ENCODE assay signal across 16 mouse cellular contexts in the genomic region with DNA sequence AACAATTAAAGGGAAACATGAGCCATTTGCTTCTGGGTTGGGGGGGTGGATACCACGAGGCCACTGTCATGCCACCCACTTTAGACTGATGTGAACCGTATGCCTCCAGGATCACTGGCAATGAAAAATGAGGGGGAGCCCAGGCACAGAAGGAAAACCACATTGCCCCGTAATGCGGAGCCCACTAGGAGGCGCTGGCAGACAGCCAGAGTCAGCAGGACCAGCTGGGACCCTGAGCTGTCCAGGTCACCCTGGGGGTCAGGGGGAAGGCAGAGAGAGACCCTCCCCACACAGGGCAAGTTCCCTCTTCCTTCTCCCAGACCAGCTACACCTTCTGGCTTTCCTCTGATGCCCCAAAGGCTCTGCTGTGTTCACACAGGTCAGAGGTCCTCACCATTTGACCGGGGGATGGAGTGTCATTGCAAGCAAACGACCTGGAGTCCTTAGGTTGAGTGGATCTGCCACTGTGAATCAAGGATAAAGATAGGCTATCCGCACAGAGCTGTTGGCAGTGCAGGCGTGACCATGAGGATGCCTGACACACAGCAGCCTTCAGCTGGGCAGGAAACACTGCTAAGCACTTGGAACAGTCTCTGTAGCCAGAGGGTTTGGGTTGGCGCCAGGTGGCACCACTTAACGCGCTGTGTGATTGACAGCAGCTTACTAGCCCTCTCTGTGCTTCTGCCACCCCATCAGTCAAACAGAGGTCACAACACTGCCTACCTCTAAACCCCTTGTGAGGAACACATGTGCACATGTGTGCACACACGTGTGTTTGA.
DNase-seq lines count a peak whose midpoint lies in the region; ATAC-seq and TF ChIP-seq lines count a peak whose summit lies in the region.
"Had no signal": no experiment of that assay in that cellular context is flagged by ENCODE, and none has a peak within 500 bp of the region (broad histone marks: within the 10 kb centered on the region; RNA-seq: fewer than 3 reads in every experiment).

No protein-coding gene starts in this region.

- TF ChIP-seq POLR2A in small intestine, adult 2 months (IDR thresholded peaks at IDR 0.05; ENCODE audit: low read depth, low read length): no peak

- no peak overlapping the region for H3K4me2 ChIP-seq in intestine, postnatal 0 days (replicated peaks; ENCODE audit: low read depth)
- H3K4me2 ChIP-seq in intestine, embryonic 16.5 days (ENCODE audit: low read depth, low read length): no peak overlapping the region
- no peak overlapping the region for H3K4me2 ChIP-seq in neural tube, embryonic 12.5 days (replicated peaks)
- no peak overlapping the region for H3K4me2 ChIP-seq in forebrain, embryonic 14.5 days (ENCODE audit: low read length)
- no peak overlapping the region for H3K4me2 ChIP-seq in kidney, embryonic 14.5 days (replicated peaks; ENCODE audit: low read depth, low read length)
- H3K4me2 ChIP-seq: embryonic facial prominence, embryonic 15.5 days; liver, embryonic 15.5 days; midbrain, embryonic 15.5 days had no signal

- ATAC-seq in intestine, postnatal 0 days: no peak
- no peak for ATAC-seq in intestine, embryonic 16.5 days
- ATAC-seq in neural tube, embryonic 12.5 days (ENCODE audit: low FRiP score, low read depth): 0 out of 2 replicates have a peak, but pooled peaks have one; percentile 12
- peak; percentile 58 for ATAC-seq in forebrain, embryonic 14.5 days
- no peak for ATAC-seq in kidney, embryonic 14.5 days (ENCODE audit: low FRiP score, low TSS enrichment)
- ATAC-seq: midbrain, embryonic 15.5 days had no signal

- H3K27me3 ChIP-seq in intestine, postnatal 0 days (replicated peaks; ENCODE audit: control insufficient read depth, insufficient read depth, low read length): no peaks in the 10 kb centered on the region
- no peaks in the 10 kb centered on the region for H3K27me3 ChIP-seq in intestine, embryonic 16.5 days (replicated peaks; ENCODE audit: control insufficient read depth, insufficient read depth, low read length)
- H3K27me3 ChIP-seq in neural tube, embryonic 12.5 days (replicated peaks): no peaks in the 10 kb centered on the region
- no peaks in the 10 kb centered on the region for H3K27me3 ChIP-seq in forebrain, embryonic 14.5 days (replicated peaks; ENCODE audit: control insufficient read depth, insufficient read depth, low read length)
- H3K27me3 ChIP-seq in small intestine, adult 2 months (ENCODE audit: control insufficient read depth, insufficient read depth, low read length): no peaks in the 10 kb centered on the region
- H3K27me3 ChIP-seq in kidney, embryonic 14.5 days (ENCODE audit: control insufficient read depth, insufficient read depth, low read length): no peaks in the 10 kb centered on the region
- H3K27me3 ChIP-seq: embryonic facial prominence, embryonic 15.5 days; liver, embryonic 15.5 days; midbrain, embryonic 15.5 days had no signal

- H3K4me3 ChIP-seq in intestine, postnatal 0 days (ENCODE audit: low read depth, low read length): no peak overlapping the region
- H3K4me3 ChIP-seq in intestine, embryonic 16.5 days (ENCODE audit: low read length): no peak overlapping the region
- H3K4me3 ChIP-seq in neural tube, embryonic 12.5 days: no peak overlapping the region
- H3K4me3 ChIP-seq in forebrain, embryonic 14.5 days (ENCODE audit: low read depth, low read length): no peak overlapping the region
- no peak overlapping the region for H3K4me3 ChIP-seq in small intestine, adult 2 months (ENCODE audit: low read depth, low read length)
- no peak overlapping the region for H3K4me3 ChIP-seq in kidney, embryonic 14.5 days (ENCODE audit: low read length)
- H3K4me3 ChIP-seq: embryonic facial prominence, embryonic 15.5 days; liver, embryonic 15.5 days; midbrain, embryonic 15.5 days had no signal

- 79% methylated on average over 13 of the region's 13 CpGs for WGBS in intestine, postnatal 0 days
- 72% methylated on average over 13 of the region's 13 CpGs for WGBS in intestine, embryonic 16.5 days
- 60% methylated on average over 13 of the region's 13 CpGs for WGBS in neural tube, embryonic 12.5 days
- 48% methylated on average over 13 of the region's 13 CpGs for WGBS in forebrain, embryonic 14.5 days
- WGBS in small intestine, adult 2 months: 64% methylated on average over 13 of the region's 13 CpGs
- 69% methylated on average over 13 of the region's 13 CpGs for WGBS in kidney, embryonic 14.5 days

- no peaks in the 10 kb centered on the region for H3K36me3 ChIP-seq in intestine, postnatal 0 days (ENCODE audit: control insufficient read depth, insufficient read depth)
- H3K36me3 ChIP-seq in intestine, embryonic 16.5 days (ENCODE audit: control insufficient read depth, insufficient read depth, low read length): no peaks in the 10 kb centered on the region
- no peaks in the 10 kb centered on the region for H3K36me3 ChIP-seq in neural tube, embryonic 12.5 days
- H3K36me3 ChIP-seq in forebrain, embryonic 14.5 days (ENCODE audit: control insufficient read depth, insufficient read depth, low read length): no peaks in the 10 kb centered on the region
- H3K36me3 ChIP-seq in small intestine, adult 2 months (ENCODE audit: control insufficient read depth, insufficient read depth, low read length): no peaks in the 10 kb centered on the region
- H3K36me3 ChIP-seq in kidney, embryonic 14.5 days (ENCODE audit: control insufficient read depth, insufficient read depth, low read length): no peaks in the 10 kb centered on the region
- H3K36me3 ChIP-seq: embryonic facial prominence, embryonic 15.5 days; liver, embryonic 15.5 days; midbrain, embryonic 15.5 days had no signal

- H3K27ac ChIP-seq in intestine, postnatal 0 days (ENCODE audit: low read depth, low read length): no peak overlapping the region
- H3K27ac ChIP-seq in intestine, embryonic 16.5 days (ENCODE audit: low read length): no peak overlapping the region
- H3K27ac ChIP-seq in neural tube, embryonic 12.5 days: no peak overlapping the region
- peak overlapping the region; percentile 63; the same call in 1 of the 2 replicates for H3K27ac ChIP-seq in forebrain, embryonic 14.5 days (ENCODE audit: low read depth, low read length)
- H3K27ac ChIP-seq in small intestine, adult 2 months (ENCODE audit: insufficient read depth, low read depth, low read length): no peak overlapping the region
- no peak overlapping the region for H3K27ac ChIP-seq in kidney, embryonic 14.5 days (ENCODE audit: low read depth, low read length)
- H3K27ac ChIP-seq: embryonic facial prominence, embryonic 15.5 days; liver, embryonic 15.5 days; midbrain, embryonic 15.5 days had no signal

- H3K4me1 ChIP-seq in intestine, postnatal 0 days (replicated peaks; ENCODE audit: control insufficient read depth, insufficient read depth, low read length): no peaks in the 10 kb centered on the region
- H3K4me1 ChIP-seq in intestine, embryonic 16.5 days (ENCODE audit: control insufficient read depth, insufficient read depth, low read length): peaks cover 5% of the 10 kb centered on the region; the same call in 1 of the 2 replicates
- peaks cover 91% of the 10 kb centered on the region for H3K4me1 ChIP-seq in neural tube, embryonic 12.5 days
- H3K4me1 ChIP-seq in forebrain, embryonic 14.5 days (ENCODE audit: control insufficient read depth, insufficient read depth, low read length): peaks cover 58% of the 10 kb centered on the region
- no peaks in the 10 kb centered on the region for H3K4me1 ChIP-seq in small intestine, adult 2 months (ENCODE audit: control insufficient read depth, insufficient read depth, insufficient read length, low read length)
- H3K4me1 ChIP-seq in kidney, embryonic 14.5 days (ENCODE audit: control insufficient read depth, insufficient read depth, low read length): peaks cover 33% of the 10 kb centered on the region; the same call in 1 of the 2 replicates
- H3K4me1 ChIP-seq: liver, embryonic 15.5 days; midbrain, embryonic 15.5 days had no signal

- no peaks in the 10 kb centered on the region for H3K9me3 ChIP-seq in intestine, postnatal 0 days (ENCODE audit: control insufficient read depth)
- no peaks in the 10 kb centered on the region for H3K9me3 ChIP-seq in intestine, embryonic 16.5 days (ENCODE audit: control insufficient read depth, low read length)
- no peaks in the 10 kb centered on the region for H3K9me3 ChIP-seq in neural tube, embryonic 12.5 days
- H3K9me3 ChIP-seq in forebrain, embryonic 14.5 days (replicated peaks; ENCODE audit: control insufficient read depth, low read length): no peaks in the 10 kb centered on the region
- no peaks in the 10 kb centered on the region for H3K9me3 ChIP-seq in kidney, embryonic 14.5 days (ENCODE audit: control insufficient read depth, low read length)
- H3K9me3 ChIP-seq: embryonic facial prominence, embryonic 15.5 days; liver, embryonic 15.5 days; midbrain, embryonic 15.5 days had no signal

- peak; percentile 64 for TF ChIP-seq CTCF in intestine, postnatal 0 days (IDR thresholded peaks at IDR 0.05; ENCODE audit: low read depth)
- peak; percentile 24; the same call in 1 of the 2 replicates for TF ChIP-seq CTCF in small intestine, adult 2 months (IDR thresholded peaks at IDR 0.05; ENCODE audit: extremely low read depth, insufficient read length, insufficient replicate concordance, low read depth, low read length)

- no peak overlapping the region for H3K9ac ChIP-seq in intestine, postnatal 0 days (ENCODE audit: low read depth, low read length)
- H3K9ac ChIP-seq in intestine, embryonic 16.5 days (ENCODE audit: low read depth, low read length): no peak overlapping the region
- H3K9ac ChIP-seq in neural tube, embryonic 12.5 days: no peak overlapping the region
- no peak overlapping the region for H3K9ac ChIP-seq in forebrain, embryonic 14.5 days (ENCODE audit: low read length)
- H3K9ac ChIP-seq in kidney, embryonic 14.5 days (ENCODE audit: low read depth, low read length): no peak overlapping the region
- H3K9ac ChIP-seq: embryonic facial prominence, embryonic 15.5 days; liver, embryonic 15.5 days; midbrain, embryonic 15.5 days had no signal

- DNase-seq in neural tube, embryonic 10.5 days (ENCODE audit: extremely low spot score, low spot score): no peak
- peak; percentile 81 for DNase-seq in forebrain, embryonic 14.5 days (ENCODE audit: low spot score)
- no peak for DNase-seq in frontal cortex, postnatal 10 days (ENCODE audit: low spot score in 2 of 2)
- DNase-seq: adrenal gland, adult 8-10 months; cerebellum, adult 8-10 months; gastrocnemius, postnatal 36 days; heart, postnatal 36 days; right cerebral cortex, postnatal 14 days had no signal

Comparison
In these comparisons a context has a peak if more than half of its experiments do, and no peak if none do; other contexts are left out.
1. ATAC-seq: peak in neural tube, embryonic 12.5 days (single experiment) and forebrain, embryonic 14.5 days (single experiment); none in intestine, postnatal 0 days (single experiment), intestine, embryonic 16.5 days (single experiment) and kidney, embryonic 14.5 days (single experiment).